Mouse (Mus musculus) forebrain, embryonic 12.5 days (tissue): ENCODE data around the gene Gpc3. TPM values are rescaled to one million over a fixed set of nuclear protein-coding genes. Genes with fewer than 3 reads are reported as not detected.

Experiments
- ATAC-seq: fragments of 200-750 bp; cut with Nextera tagmentation; 2 replicates; pipeline ENCODE4 v1.8.0; 2017; ENCODE audit warnings: moderate TSS enrichment; ENCODE audit not compliant: low FRiP score
- H3K27ac ChIP-seq: fragments of 300-500 bp; sonication (generic); 2 replicates; pipeline ENCODE4 v1.5.1; 2016; ENCODE audit warnings: mild to moderate bottlenecking
- H3K27me3 ChIP-seq: fragments of 300-500 bp; sonication (generic); 2 replicates; pipeline ENCODE4 v1.6.1; 2016; ENCODE audit warnings: mild to moderate bottlenecking
- H3K36me3 ChIP-seq: fragments of 300-500 bp; sonication (generic); replicated peaks from 2 replicates; pipeline ENCODE4 v1.6.1; 2016; ENCODE audit warnings: mild to moderate bottlenecking
- H3K4me1 ChIP-seq: fragments of 300-500 bp; sonication (generic); 2 replicates; pipeline ENCODE4 v1.6.1; 2016
- H3K4me2 ChIP-seq: fragments of 300-500 bp; sonication (generic); 2 replicates; pipeline ENCODE4 v1.6.1; 2016; ENCODE audit warnings: mild to moderate bottlenecking, moderate library complexity
- H3K4me3 ChIP-seq: fragments of 300-500 bp; sonication (generic); replicated peaks from 2 replicates; pipeline ENCODE4 v1.5.1; 2016; ENCODE audit warnings: mild to moderate bottlenecking
- H3K9ac ChIP-seq: fragments of 300-500 bp; sonication (generic); 2 replicates; pipeline ENCODE4 v1.6.1; 2016; ENCODE audit warnings: mild to moderate bottlenecking
- H3K9me3 ChIP-seq: fragments of 300-500 bp; sonication (generic); 2 replicates; pipeline ENCODE4 v1.6.1; 2016
- WGBS: fragments of 180-500 bp; shearing (Covaris S2); methylation state at CpG from one replicate; pipeline ENCODE4 v1.1.7; 2016; 5-methylcytosine and 5-hydroxymethylcytosine counted together
- microRNA counts: library from miRNA; unstranded; fragments of <30 nt; microRNA quantifications from one replicate; lab custom pipeline; 2017
- microRNA-seq: library from miRNA; unstranded; fragments of <30 nt; microRNA quantifications from one replicate; pipeline ENCODE4, GENCODE M21; 2017
- polyA plus RNA-seq: library from polyadenylated mRNA; unstranded; fragments of >200 nt; fragmentation: Nextera tagmentation; extraction: Ambion mirVana; gene quantifications from 2 replicates; pipeline ENCODE4 v1.2.1, GENCODE M21; 2016

Gpc3 gene
- polyA plus RNA-seq, 1 experiment from 2014 or later: 116 TPM

DNA sequence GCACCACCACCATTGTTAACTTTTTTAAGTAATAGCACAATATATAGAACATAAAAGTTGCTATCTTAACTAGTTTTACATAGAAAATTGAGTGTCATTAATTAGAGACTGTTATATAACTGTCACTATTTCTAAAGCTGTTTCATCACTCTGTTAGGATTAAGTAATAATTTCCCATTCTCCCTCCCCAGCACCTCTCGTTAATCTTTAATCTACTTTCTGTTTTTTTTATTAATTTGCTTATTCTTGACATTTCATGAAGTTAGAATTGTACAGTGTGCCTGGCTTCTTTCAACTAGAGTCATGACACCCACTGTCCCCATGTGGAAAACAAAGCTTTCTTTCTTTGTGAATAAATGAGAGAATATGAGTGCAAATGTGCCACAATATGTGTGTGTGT is 359.2 kb downstream of the Gpc3 start:
- H3K9ac ChIP-seq: no peak overlapping the region
- H3K36me3 ChIP-seq: no peaks in the 10 kb centered on the region
- 84% methylated on average over 1 of the region's 1 CpGs for WGBS
- no peak overlapping the region for H3K4me2 ChIP-seq
- no peak for ATAC-seq
- H3K9me3 ChIP-seq: no peaks in the 10 kb centered on the region
- no peaks in the 10 kb centered on the region for H3K4me1 ChIP-seq
- no peak overlapping the region for H3K4me3 ChIP-seq
- H3K27ac ChIP-seq: no peak overlapping the region
- H3K27me3 ChIP-seq: no peaks in the 10 kb centered on the region

DNA sequence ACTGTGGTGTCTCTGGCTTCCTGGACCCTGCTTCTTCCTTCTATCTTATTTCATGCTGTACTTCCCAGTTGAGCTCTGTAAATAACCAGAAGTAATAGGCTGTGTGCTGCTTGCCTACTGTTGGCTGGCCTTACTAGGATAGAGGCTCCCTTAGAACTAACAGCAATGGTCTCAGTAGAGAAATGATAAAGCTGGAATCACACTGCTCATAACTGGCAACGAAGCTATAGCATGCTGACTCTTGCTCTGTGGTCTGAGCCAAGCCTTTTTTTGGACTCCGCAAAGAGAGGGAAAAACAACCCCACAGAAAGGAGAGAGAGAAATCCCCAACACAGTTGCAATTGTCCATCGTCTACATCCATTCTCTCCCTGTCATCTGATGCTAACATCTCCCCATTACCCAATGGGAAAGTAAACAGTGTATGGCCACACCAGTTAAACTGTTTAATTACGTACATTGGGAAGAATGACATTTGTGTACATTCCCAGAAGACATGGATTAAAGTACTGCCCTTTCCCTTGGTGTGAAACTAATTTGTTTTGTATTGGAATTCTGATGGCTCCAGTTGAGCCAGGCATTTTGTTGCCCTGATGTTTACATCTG is 368.0 kb downstream of the Gpc3 start:
- Histone ChIP-seq H3K27me3 (no peaks in the 10 kb centered on the region), H3K36me3 (no peaks in the 10 kb centered on the region), H3K9ac (no peak overlapping the region), H3K4me2 (no peak overlapping the region), H3K27ac (no peak overlapping the region), H3K4me1 (no peaks in the 10 kb centered on the region), H3K4me3 (no peak overlapping the region), H3K9me3 (no peaks in the 10 kb centered on the region)
- WGBS: 75% methylated on average over 4 of the region's 4 CpGs
- ATAC-seq: no peak

DNA sequence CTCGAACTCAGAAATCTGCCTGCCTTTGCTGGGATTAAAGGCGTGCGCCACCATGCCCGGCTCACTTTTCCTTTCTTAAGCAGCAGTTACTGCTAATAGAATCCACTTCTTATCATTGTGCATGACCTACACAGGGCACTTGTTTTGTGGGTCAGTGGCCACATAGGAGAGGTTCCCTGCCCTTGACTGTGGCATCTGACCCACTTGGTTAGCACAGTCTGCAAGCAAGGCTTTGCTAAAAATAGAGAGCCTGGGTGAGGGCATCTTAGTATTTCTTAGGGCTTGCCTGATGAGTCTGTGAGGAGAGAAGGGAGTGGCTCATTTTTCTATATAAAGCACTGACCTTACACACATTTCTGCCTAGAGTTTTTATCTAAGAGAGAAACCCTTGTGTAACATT is 376.3 kb downstream of the Gpc3 start:
- H3K9me3 ChIP-seq: no peaks in the 10 kb centered on the region
- no peak overlapping the region for H3K9ac ChIP-seq
- no peaks in the 10 kb centered on the region for H3K4me1 ChIP-seq
- no peaks in the 10 kb centered on the region for H3K36me3 ChIP-seq
- no peak for ATAC-seq
- no peak overlapping the region for H3K4me3 ChIP-seq
- no peak overlapping the region for H3K4me2 ChIP-seq
- no peaks in the 10 kb centered on the region for H3K27me3 ChIP-seq
- no peak overlapping the region for H3K27ac ChIP-seq
- WGBS: 94% methylated on average over 4 of the region's 4 CpGs

DNA sequence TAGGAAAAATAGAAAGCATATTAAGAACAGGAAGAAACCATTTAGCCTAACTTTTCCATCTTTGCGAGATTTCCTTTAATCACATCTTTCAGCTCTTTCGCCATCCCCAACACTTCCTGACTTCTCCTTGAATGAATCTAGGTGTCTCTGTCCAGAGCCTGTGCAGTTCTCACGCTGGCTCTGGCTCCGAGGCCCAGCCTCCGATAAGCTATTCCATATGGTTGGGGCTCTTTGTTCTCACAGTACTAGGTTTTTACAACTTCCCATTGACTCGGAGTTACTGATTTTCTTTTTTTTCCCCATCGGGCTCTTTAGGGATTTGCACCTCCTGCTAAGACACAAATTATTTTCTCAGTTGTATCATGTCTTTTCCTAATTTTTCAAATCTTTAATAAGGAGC is 381.8 kb downstream of the Gpc3 start:
- no peak for ATAC-seq
- Histone ChIP-seq H3K27me3 (no peaks in the 10 kb centered on the region), H3K27ac (no peak overlapping the region), H3K36me3 (no peaks in the 10 kb centered on the region), H3K9ac (no peak overlapping the region), H3K4me2 (no peak overlapping the region), H3K4me1 (no peaks in the 10 kb centered on the region), H3K9me3 (no peaks in the 10 kb centered on the region), H3K4me3 (no peak overlapping the region)
- 67% methylated on average over 7 of the region's 7 CpGs for WGBS

DNA sequence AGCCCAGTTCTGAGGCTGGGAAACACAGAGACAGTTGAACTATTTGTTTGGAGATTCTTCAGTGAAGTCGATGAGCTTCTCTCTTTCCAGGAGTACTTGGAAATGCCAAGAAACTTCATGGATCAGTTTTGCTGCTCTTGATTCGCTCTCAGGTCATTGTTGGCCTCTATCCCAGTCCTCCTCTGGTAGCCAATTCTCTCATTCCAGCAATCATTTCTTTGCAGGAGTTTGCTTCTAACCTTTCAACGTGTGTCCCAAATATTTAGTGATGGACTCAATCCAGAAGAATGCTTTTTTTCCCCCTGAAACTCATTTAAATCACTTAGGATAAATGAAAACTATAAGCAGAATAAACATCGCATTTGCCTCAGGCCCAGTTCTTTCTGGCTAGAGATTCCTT is 383.0 kb downstream of the Gpc3 start:
- Histone ChIP-seq H3K4me1 (no peaks in the 10 kb centered on the region), H3K4me3 (no peak overlapping the region), H3K27me3 (no peaks in the 10 kb centered on the region), H3K9ac (no peak overlapping the region), H3K9me3 (no peaks in the 10 kb centered on the region), H3K36me3 (no peaks in the 10 kb centered on the region), H3K4me2 (no peak overlapping the region), H3K27ac (no peak overlapping the region)
- 85% methylated on average over 4 of the region's 4 CpGs for WGBS
- ATAC-seq: no peak

MicroRNA genes within 50 kb of the gene (microRNA counts, 519-probe panel; counts per million panel counts)
- microRNA mmu-miR-717 (lab: Ali Mortazavi, UCI): not detected

Small RNA genes within 50 kb of the gene (microRNA-seq; reads per million reads assigned to microRNA genes)
- not detected for gene Mir6384
- not detected for gene Mir717

Other genes starting within 250 kb of the Gpc3 start
- gene Ccdc160, start 177.2 kb upstream of the Gpc3 start, polyA plus RNA-seq: 2.4 and 3.5 TPM in 2 replicates